Mouse (Mus musculus) E14TG2a.4 (cell line): Measurements from ENCODE around the gene Nkd1.

Source experiments
- CTCF ChIP-seq: conservative IDR thresholded peaks from 2 replicates; pipeline ENCODE4 v1.5.1; 2014; ENCODE audit warnings: low read length
- NANOG ChIP-seq: IDR thresholded peaks from 2 replicates; pipeline ENCODE4 v1.6.1; 2014; ENCODE audit warnings: borderline replicate concordance, low read length, mixed read lengths

DNA sequence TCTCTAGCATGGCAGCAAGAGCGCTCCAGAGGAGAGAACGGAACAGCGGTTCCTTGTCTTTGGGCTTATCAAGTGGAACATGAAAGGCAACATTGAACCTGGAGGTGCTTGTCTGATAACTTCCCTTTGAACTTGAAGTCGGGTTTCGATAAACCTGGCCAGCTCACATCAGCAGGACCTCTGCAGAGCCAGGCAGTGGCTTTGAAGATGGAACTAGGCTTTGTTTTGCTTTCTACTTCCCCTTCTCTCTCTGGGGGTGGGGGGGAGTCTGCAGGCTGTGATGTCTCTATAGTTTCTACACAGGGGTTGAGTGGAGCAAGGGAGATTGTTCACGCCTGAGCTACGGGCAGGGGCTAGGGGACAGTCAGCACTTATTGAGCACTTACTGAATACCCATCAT, 59.6 kb downstream of the Nkd1 start:
- TF ChIP-seq CTCF (no peak), NANOG (no peak)
